Mouse (Mus musculus) forebrain, embryonic 14.5 days (tissue): Measurements from ENCODE around the gene Nsun2. TPM values are rescaled to one million over a fixed set of nuclear protein-coding genes. Genes with fewer than 3 reads are reported as not detected.

Experiments
- ATAC-seq: fragments of 200-750 bp; cut with Nextera tagmentation; 2 replicates; pipeline ENCODE4 v1.8.0; 2017; ENCODE audit warnings: mild to moderate bottlenecking, moderate library complexity
- DNase-seq: peaks from one replicate; pipeline ENCODE4 v3.0.0-alpha.2; 2015; ENCODE audit warnings: low spot score
- H3K27ac ChIP-seq: fragments of 300-500 bp; sonication (generic); 2 replicates; pipeline ENCODE4 v1.5.1; 2014; ENCODE audit warnings: low read depth, mild to moderate bottlenecking, control low read depth, low read length, moderate library complexity
- H3K27me3 ChIP-seq: fragments of 300-500 bp; sonication (generic); replicated peaks from 2 replicates; pipeline ENCODE4 v1.6.1; 2014; ENCODE audit warnings: low read length, control low read depth, mixed read lengths; ENCODE audit not compliant: control insufficient read depth, insufficient read depth
- H3K36me3 ChIP-seq: fragments of 300-500 bp; sonication (generic); 2 replicates; pipeline ENCODE4 v1.6.1; 2014; ENCODE audit warnings: low read length, control low read depth; ENCODE audit not compliant: control insufficient read depth, insufficient read depth
- H3K4me1 ChIP-seq: fragments of 300-500 bp; sonication (generic); 2 replicates; pipeline ENCODE4 v1.6.1; 2014; ENCODE audit warnings: antibody characterized with exemption, low read length, control low read depth; ENCODE audit not compliant: control insufficient read depth, insufficient read depth
- H3K4me2 ChIP-seq: fragments of 300-500 bp; sonication (generic); 2 replicates; pipeline ENCODE4 v1.6.1; 2014; ENCODE audit warnings: mild to moderate bottlenecking, control low read depth, low read length
- H3K4me3 ChIP-seq: fragments of 300-500 bp; sonication (generic); 2 replicates; pipeline ENCODE4 v1.5.1; 2014; ENCODE audit warnings: low read depth, low read length, control low read depth
- H3K9ac ChIP-seq: fragments of 300-500 bp; sonication (generic); 2 replicates; pipeline ENCODE4 v1.6.1; 2014; ENCODE audit warnings: mild to moderate bottlenecking, low read length, control low read depth, moderate library complexity
- H3K9me3 ChIP-seq: fragments of 300-500 bp; sonication (generic); replicated peaks from 2 replicates; pipeline ENCODE4 v1.6.1; 2016; ENCODE audit warnings: low read length, control low read depth, mixed read lengths; ENCODE audit not compliant: control insufficient read depth
- WGBS: fragments of 180-500 bp; shearing (Covaris S2); extraction: QIAGEN DNeasy Blood & Tissue Kit; methylation state at CpG from one replicate; pipeline ENCODE4 v1.1.7; 2014; 5-methylcytosine and 5-hydroxymethylcytosine counted together
- polyA plus RNA-seq: library from polyadenylated mRNA; unstranded; fragments of >200 nt; fragmentation: Nextera tagmentation; extraction: Ambion mirVana; gene quantifications from 2 replicates; pipeline ENCODE4 v1.2.1, GENCODE M21; 2014

The Nsun2 gene
- polyA plus RNA-seq, 1 experiment from 2014 or later: 86.2 TPM

DNA sequence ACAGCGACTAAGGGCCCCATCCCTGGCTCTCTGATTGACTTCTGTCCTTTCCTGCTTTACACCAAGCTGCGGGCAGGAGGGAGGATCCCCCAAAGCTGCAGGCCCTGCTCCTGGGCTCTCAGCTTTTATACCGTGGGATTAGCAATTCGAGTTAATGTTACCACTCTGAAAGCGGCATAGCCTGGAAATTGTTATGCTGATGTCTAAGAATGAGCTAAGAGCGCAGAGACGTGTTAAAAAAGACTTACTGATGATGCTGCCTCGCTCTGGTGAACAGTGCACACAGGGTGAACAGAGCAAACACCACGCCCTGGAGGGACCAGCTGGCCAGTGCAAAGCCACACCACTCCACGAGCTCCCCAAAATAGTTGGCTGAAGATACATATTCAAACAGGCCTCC is 52.8 kb downstream of the Nsun2 start:
- H3K9ac ChIP-seq: no peak overlapping the region
- no peaks in the 10 kb centered on the region for H3K36me3 ChIP-seq
- no peaks in the 10 kb centered on the region for H3K4me1 ChIP-seq
- H3K4me2 ChIP-seq: no peak overlapping the region
- DNase-seq: no peak
- H3K4me3 ChIP-seq: no peak overlapping the region
- no peaks in the 10 kb centered on the region for H3K27me3 ChIP-seq
- H3K9me3 ChIP-seq: no peaks in the 10 kb centered on the region
- H3K27ac ChIP-seq: no peak overlapping the region
- 56% methylated on average over 10 of the region's 10 CpGs for WGBS
- ATAC-seq: no peak

DNA sequence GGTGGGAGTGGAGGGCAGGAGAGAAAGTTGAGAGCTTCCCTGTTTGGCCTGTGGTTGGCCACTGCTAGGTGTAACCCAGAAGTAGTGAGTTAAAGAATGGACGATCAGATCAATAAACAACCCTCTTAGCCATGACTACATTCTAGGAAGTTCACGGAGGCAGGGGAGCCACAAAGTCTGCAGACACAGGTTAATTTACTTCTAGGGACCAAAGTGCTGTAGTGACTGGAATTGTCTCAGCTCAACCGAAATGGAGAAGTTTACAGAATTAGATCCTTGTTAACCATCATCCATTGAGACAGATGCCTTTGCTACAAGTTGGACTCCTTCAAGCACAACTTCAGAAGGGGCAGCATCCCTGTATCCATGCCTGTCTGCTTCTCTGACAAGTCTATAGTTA is 54.3 kb downstream of the Nsun2 start:
- H3K9me3 ChIP-seq: no peaks in the 10 kb centered on the region
- 86% methylated on average over 3 of the region's 3 CpGs for WGBS
- H3K36me3 ChIP-seq: no peaks in the 10 kb centered on the region
- no peak overlapping the region for H3K9ac ChIP-seq
- no peak for ATAC-seq
- H3K27ac ChIP-seq: no peak overlapping the region
- H3K27me3 ChIP-seq: no peaks in the 10 kb centered on the region
- no peaks in the 10 kb centered on the region for H3K4me1 ChIP-seq
- no peak for DNase-seq
- no peak overlapping the region for H3K4me2 ChIP-seq
- no peak overlapping the region for H3K4me3 ChIP-seq

- 85% methylated on average over 6 of the region's 6 CpGs for WGBS
- no peak for DNase-seq
- Histone ChIP-seq H3K27ac (no peak overlapping the region), H3K4me2 (no peak overlapping the region), H3K36me3 (no peaks in the 10 kb centered on the region), H3K4me1 (no peaks in the 10 kb centered on the region), H3K9me3 (no peaks in the 10 kb centered on the region), H3K4me3 (no peak overlapping the region), H3K9ac (no peak overlapping the region), H3K27me3 (no peaks in the 10 kb centered on the region)
- no peak for ATAC-seq
These were observed 54.7 kb downstream of the Nsun2 start for GRCm38 (mm10) chr13:69588263-69588662.

DNA sequence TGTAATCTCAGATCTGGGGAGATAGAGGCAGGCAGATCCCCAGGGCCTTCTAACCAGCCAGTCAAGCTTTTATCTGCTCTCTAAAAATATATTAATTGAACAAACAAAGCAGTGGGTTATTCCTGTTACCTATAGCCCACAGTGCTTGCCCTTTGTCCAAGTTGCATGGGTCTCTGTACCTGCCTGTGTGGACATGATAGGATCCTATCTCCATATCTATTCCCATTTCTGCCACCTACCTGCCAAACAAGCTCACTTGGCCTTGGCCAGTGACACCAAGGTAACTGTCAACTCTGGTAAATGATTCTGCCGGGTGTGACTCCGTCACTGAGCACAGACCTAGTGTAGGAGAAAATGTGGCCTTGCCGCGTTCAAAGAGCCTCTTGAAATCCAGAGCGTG is 57.8 kb downstream of the Nsun2 start:
- Histone ChIP-seq H3K27me3 (no peaks in the 10 kb centered on the region), H3K27ac (no peak overlapping the region), H3K4me1 (no peaks in the 10 kb centered on the region), H3K4me3 (no peak overlapping the region), H3K9ac (no peak overlapping the region), H3K36me3 (no peaks in the 10 kb centered on the region), H3K9me3 (no peaks in the 10 kb centered on the region), H3K4me2 (no peak overlapping the region)
- 91% methylated on average over 5 of the region's 5 CpGs for WGBS
- no peak for ATAC-seq
- no peak for DNase-seq

DNA sequence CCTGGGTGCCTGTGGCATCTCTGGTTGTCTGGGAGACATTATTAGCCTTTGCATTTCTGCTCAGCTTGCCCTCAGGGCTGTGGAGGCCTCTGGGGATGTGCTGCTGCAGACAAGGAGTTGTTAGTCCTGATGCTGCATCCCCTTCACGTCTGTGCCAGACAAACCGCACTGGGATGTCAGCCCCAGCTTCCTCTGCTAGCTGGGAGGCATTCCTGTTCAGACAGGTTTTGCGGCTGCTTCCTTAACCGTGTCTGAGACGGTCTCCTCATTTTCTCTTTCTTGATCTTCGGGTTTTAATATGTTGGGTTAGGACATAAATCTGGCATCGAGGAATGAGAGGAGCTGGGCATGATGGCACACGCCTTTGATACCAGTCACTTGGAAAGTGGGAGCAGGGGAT is 58.7 kb downstream of the Nsun2 start:
- no peak overlapping the region for H3K4me3 ChIP-seq
- H3K9me3 ChIP-seq: no peaks in the 10 kb centered on the region
- DNase-seq: no peak
- 89% methylated on average over 8 of the region's 8 CpGs for WGBS
- no peak for ATAC-seq
- H3K9ac ChIP-seq: no peak overlapping the region
- H3K36me3 ChIP-seq: no peaks in the 10 kb centered on the region
- H3K27ac ChIP-seq: no peak overlapping the region
- H3K27me3 ChIP-seq: no peaks in the 10 kb centered on the region
- H3K4me2 ChIP-seq: no peak overlapping the region
- H3K4me1 ChIP-seq: no peaks in the 10 kb centered on the region

- no peak for ATAC-seq
- Histone ChIP-seq H3K36me3 (no peaks in the 10 kb centered on the region), H3K27ac (no peak overlapping the region), H3K4me3 (no peak overlapping the region), H3K9me3 (no peaks in the 10 kb centered on the region), H3K4me2 (no peak overlapping the region), H3K9ac (no peak overlapping the region), H3K4me1 (no peaks in the 10 kb centered on the region), H3K27me3 (no peaks in the 10 kb centered on the region)
- WGBS: 86% methylated on average over 8 of the region's 8 CpGs
- DNase-seq: no peak
These were observed 59.9 kb downstream of the Nsun2 start for GRCm38 (mm10) chr13:69593453-69593852.

DNA sequence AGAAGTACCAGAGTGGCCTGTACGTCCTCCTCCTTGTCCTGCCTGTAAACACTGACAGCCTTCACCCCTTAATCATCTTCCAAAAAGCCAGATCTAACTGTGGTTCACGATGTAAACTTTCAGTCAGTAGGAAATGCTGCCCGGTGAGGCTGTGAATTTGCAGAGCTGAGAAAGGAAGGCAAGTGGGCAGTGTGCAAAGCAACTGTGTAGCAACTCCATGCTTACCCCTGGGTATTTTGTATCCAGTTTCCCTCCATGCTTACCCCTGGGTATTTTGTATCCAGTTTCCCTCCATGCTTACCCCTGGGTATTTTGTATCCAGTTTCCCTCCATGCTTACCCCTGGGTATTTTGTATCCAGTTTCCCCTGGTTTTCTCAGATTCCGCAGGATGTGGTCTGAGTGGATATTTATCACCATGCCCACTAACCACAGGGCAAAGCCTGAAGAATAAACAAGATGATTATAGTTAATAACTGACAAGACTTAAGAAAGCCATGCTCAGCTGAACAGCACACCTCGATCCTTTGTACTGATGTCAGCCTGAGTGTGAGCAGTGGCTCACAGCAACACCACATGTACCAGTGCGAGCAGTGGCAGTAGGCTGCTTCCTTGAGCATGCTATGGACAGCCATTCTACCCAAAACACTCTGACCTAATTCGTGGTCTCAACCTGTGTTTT is 61.2 kb downstream of the Nsun2 start:
- 87% methylated on average over 7 of the region's 7 CpGs for WGBS
- Histone ChIP-seq H3K9me3 (no peaks in the 10 kb centered on the region), H3K27ac (no peak overlapping the region), H3K9ac (no peak overlapping the region), H3K4me1 (no peaks in the 10 kb centered on the region), H3K36me3 (no peaks in the 10 kb centered on the region), H3K27me3 (no peaks in the 10 kb centered on the region), H3K4me3 (no peak overlapping the region), H3K4me2 (no peak overlapping the region)
- ATAC-seq: no peak
- no peak for DNase-seq

- Histone ChIP-seq H3K4me3 (no peak overlapping the region), H3K27ac (no peak overlapping the region), H3K27me3 (no peaks in the 10 kb centered on the region), H3K4me2 (no peak overlapping the region), H3K36me3 (no peaks in the 10 kb centered on the region), H3K9me3 (no peaks in the 10 kb centered on the region), H3K4me1 (no peaks in the 10 kb centered on the region), H3K9ac (no peak overlapping the region)
- ATAC-seq (no peak), DNase-seq (no peak)
- 96% methylated on average over 6 of the region's 6 CpGs for WGBS
These were observed 62.4 kb downstream of the Nsun2 start for GRCm38 (mm10) chr13:69595911-69596310.

DNA sequence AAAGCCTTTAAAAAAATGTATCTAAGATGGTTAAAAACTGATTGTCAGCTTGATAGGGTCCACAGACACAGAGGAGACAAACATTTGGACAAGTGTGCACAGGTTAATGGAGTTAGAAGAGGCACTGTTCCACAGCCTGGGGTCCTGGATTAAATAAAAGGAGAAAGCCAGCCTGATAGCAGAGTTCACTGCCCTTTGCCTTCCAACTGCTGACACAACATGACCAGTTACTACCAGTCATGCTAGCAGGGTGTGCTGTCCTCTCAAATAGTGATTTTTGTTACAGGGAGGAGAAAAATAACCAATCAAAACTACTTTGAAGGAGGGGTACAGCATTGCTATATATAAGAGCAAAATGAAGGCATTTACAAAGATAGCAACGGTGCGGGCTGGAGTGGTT is 63.0 kb downstream of the Nsun2 start:
- WGBS: 94% methylated on average over 2 of the region's 2 CpGs
- DNase-seq (no peak), ATAC-seq (no peak)
- Histone ChIP-seq H3K4me1 (no peaks in the 10 kb centered on the region), H3K36me3 (no peaks in the 10 kb centered on the region), H3K9me3 (no peaks in the 10 kb centered on the region), H3K4me3 (no peak overlapping the region), H3K4me2 (no peak overlapping the region), H3K27me3 (no peaks in the 10 kb centered on the region), H3K27ac (no peak overlapping the region), H3K9ac (no peak overlapping the region)
